Mouse (Mus musculus) layer of hippocampus, adult 9-10 months (tissue): ENCODE data around the gene Nmnat2.

Experiments
- DNase-seq: peaks from one replicate; pipeline ENCODE4 v3.0.0; 2022; ENCODE audit warnings: low spot score

The Nmnat2 gene

DNA sequence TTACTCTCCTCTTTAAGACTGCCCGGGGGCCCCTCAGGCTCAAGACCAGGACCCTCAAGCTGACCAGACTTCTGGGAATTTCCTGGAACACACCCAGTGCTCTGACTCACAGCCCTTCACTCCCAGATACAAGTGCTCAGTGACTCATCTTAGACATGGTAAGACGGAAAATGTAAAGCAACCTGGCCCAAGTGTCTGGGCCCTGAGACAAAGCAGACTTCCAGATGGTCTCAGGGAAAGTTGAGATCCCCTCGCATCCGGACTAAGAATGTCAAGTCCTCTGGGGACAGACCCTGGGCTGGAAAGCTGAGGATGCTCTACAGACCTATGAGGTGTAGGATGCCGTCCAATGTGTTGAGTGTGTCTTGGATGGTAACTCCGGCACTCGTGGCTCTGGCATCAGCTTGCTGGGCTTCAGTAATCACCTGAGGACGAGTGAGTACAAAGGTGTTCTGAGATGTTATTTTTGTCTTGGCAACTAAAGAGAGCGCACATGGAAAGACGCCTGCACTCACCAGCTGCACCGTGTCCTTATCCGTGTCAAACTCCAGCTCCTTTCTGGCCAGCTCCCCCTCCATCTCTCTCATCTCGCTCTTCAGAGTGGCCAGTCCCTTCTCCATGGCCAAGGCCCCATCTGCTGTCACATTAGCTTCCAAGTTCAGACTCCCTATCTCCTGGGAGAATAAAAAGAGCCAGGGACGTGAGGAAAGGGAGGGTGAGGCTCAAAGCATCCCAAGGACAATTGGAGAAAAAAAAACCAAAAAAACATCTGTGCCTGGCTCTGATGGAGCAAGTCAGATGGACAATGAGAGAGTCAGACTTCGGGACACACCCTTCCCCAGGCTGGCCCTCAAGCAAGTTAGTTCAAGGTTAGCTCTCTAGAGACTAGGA lies 171.9 kb downstream of the Nmnat2 start:
- no peak for DNase-seq

DNA sequence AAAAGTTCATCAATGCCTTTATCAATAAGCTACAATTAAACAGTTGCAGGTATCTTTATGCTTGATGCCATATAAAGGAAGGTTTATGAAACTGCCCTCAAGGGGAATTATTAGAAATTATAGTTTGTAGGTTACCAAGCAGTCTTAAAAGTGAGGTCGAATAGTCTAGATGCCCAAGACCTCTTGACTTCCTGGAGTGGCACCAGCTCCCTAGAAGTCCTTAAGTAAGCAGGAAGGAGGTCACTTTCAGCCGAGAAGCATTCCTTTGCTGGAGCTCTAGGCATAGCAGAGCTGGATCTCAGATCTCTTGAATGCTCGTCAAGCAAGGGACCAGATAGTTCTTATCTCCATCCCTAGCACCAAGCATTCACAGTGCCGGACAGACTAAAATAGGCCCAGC lies 172.8 kb downstream of the Nmnat2 start:
- no peak for DNase-seq

DNA sequence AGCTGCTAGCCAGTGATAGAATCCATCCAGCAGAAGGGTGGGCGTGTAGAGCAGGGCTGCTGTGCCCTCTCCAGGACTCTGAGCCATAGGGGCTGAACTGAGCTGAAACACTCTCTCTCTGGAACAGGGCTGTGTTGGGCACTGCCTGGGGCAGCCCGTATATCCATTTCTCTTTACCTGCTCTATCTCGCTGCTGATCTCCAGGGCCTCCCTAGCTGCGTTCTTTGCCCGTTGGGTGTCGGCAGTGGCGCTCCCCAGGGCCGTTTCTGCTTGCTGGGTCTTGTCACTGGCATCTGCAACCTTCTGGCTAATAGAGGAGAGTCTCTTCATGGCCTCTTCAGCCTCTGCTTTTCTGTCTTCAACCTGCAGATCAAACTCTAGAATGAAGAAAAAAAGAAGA lies 174.0 kb downstream of the Nmnat2 start:
- DNase-seq = no peak

DNA sequence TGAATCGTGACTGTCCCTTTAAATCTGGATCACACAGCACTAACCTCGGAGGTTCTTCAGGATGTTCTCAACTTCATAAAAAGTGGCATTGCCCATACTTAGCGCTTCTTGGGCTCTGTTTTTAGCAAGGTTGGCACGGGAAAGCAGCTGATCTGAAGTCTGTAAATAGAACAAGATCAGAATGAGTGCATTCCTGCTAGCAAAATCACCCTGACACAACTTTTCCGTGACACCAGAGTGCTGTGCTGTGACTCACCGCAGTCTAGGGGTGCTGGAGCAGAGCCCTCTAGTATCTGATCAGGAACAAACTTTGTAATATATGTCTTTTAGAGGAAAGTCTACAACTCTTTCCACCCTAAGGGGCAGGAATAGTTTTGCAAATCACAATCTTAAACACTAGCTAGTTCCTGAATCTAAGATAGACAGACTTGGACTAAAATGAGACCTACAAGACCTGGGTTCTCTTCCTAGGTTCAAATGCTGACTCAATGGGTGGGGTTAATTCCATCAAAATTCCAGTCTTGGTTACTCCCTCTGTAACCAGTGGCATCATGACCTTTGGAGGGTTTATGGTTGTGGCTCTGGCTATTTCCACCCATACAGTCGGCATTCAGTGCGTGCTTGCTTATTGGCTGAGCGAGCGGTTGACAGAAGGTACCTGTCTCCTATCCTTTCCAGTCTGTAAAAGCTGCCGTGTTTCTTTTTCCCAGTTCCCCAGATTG lies 175.4 kb downstream of the Nmnat2 start:
- no peak for DNase-seq

DNA sequence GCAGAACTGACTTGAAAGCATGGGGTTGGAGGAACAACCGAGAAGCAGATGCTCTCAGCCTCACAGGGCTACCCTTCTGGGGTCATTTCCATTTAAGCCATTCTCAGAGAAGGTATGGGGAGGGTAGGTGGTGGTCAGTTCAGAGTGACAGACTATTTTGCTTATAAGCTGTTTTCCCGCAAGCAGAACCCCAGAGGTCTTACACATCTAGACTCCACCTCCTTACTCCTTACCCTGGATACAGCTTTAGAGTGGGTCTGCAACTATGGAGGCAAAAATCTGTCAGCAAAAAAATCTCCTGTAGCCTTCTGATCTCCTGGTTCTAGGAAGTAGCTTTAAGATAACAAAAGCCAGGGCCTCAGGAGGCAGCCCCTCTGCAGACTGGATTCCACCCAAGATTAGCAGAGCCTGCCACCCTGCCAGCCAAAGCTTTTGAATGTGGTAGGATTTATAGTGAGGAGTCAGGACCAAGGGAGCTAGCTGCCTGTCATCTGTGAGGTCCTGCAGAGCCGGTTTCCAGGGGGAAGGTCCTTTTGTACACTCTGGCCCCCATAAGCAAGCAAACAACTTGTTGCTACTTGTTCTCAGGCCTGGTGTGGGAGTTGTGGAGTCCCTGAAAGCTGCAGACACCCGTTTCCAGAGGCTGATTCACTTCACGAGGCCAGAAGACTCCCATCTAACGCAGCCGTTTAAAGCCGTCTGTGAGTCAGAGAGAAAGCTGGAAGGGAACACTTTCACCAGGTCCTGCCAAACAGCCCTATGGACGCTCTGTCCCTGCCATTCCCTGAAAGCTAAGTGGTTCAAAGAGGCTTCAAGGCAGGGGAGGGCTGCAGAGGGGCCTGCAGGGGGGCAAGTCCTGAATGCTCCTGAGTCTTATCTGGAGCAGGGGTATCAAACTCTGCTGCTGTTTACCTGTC lies 179.3 kb downstream of the Nmnat2 start:
- DNase-seq = no peak

DNA sequence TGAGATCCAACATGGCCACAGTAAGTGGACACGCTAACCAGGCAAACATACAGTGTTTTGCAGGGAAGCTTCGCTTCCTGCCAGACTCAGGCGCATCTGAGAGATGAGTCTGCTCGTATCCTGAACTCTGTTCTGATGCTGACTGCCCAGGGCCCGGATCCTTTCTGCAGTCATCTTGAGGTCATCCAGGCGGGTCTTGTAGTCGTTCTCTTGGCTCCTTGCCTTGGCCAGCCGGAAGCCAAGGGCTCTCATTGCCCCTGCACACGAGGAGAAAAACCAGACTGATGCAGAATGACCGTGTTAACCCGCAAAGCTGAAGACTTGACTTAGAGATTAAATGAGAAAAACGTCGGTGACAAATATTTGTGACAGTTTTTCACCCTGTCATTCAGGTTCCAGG lies 181.9 kb downstream of the Nmnat2 start:
- DNase-seq = no peak

DNA sequence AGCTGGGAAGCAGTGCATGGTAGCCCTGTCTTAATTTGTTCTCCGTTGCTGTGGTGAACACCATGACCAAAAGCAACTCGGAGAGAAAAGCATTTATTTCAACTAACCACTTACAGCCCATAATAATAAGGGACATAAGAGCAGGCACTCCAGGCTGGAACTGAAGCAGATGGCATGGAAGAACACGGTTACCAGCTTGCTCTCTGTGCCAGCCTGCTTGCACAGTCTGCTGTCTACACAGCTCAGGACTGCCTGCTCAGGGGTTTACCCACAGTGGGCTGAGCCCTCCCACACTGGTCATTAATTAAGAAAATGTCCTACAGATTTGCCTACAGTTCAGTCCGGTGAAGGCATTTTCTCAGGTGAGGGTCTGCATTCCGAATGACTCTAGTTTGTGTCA lies 183.7 kb downstream of the Nmnat2 start:
- DNase-seq = no peak

DNA sequence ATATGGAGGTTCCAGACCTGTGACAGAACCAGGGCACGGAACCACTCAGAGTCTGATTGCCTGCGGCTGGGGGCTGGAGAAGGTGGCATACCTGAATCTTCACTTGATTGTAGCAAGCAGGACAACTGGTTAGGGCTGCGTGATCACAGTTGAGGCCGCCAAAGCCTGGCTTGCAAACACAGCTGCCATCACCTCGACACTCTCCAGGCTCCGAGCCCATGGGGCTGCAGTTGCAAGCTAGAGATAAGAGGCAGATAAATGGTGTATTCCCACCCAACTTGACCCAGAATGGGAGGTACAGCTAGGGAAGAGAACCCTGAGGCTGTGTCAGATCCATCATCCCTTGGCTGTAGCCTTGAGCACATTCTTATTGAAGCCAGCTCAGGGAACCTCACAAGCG lies 184.8 kb downstream of the Nmnat2 start:
- DNase-seq = no peak

DNA sequence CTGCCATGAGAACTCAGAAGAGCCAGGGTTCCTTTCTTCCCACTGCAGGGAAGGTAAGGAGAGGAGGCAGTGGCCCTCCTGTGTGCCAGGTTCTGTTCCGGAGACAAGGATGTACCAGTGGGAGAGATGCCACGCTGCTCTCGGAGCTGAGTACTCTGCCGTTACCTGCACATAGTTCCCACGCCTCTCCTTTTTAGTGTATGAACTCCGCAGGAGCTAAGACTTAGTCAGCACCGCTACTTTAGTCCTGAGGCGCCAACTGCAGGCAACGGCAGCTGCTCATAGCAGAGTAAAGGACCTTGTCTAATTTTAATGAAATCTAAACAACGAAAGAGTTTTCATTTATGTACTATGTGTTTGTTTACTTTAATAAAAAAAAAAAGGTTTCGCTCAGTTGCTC lies 185.5 kb downstream of the Nmnat2 start:
- no peak for DNase-seq

DNA sequence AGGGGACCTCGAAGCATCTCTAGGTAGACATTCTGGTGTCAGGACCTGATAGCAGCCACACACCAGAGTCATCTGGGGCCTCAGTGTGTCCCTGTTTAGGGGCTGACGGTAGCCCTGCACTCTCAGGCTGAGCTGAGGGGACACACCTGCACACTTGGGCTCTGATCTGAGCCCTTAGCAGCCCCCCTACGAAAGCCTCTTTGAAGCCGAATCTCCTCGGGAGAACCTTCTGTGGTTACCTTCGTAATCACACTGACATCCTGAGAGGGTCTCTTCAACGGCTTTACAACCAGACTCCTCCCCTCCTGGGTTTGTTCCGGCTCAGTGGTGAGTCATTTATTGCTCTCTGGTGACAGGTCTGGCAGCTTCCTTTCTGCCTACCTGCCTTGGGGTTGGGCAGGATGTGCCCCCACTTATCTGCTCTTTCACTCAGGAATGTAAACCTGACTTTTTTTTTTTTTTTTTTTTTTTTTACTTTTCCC lies 186.0 kb downstream of the Nmnat2 start:
- DNase-seq = no peak

DNA sequence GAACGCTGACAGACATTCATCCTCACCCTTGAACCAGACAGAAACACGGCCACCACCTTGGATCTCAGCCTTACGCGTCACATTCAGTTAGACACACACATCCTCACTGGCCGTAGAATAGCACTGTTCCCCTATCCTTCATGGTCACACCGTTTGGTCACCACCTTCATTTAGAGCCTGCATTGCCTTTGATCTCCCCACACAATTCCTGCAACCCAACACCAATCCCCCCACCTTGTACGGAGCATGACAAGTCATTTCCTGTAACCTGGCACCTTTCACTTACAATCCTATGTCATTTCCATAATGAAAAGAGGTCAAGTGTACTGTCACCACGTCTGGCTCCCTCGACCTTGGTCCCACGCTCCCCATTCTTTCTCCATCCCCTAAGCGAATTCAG lies 189.2 kb downstream of the Nmnat2 start:
- no peak for DNase-seq

DNA sequence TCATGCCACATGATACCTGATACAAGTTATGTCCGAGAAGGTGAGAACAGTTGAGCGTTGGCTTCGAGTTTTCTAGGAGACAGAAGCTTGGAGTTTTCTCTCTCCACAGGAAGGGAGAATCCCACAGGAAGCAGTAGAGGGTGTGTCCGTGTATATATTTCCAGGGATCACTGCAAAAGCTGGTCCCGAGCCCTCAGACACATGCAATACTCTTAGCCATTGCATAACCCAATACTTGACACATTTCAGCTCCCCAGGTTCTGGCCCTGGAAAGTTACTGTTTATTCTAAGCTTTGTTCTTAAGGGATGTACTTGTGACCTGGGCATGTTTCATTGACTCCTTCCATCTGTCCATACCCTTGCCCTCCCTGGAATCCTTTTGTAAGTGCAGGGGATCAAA lies 191.0 kb downstream of the Nmnat2 start:
- DNase-seq = no peak

DNA sequence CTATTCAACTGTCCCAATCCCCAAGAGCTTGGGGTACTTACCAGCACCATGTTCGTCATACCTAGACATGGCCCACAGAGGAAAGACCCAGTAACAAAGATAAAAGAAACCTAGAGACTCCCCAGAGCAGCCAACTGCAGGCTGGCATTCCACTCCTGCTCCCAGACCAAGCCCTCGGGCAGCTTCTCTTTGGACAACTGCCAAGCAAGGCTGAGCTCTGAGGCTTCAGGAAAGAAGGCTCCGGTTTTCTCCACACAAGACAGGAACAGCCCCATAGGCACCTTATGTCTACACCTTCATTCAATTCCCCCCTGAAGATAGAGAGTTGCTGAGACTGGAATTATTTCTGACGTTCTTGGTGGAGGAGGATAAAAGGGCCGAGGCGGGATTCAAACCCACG lies 197.8 kb downstream of the Nmnat2 start:
- DNase-seq = no peak

DNA sequence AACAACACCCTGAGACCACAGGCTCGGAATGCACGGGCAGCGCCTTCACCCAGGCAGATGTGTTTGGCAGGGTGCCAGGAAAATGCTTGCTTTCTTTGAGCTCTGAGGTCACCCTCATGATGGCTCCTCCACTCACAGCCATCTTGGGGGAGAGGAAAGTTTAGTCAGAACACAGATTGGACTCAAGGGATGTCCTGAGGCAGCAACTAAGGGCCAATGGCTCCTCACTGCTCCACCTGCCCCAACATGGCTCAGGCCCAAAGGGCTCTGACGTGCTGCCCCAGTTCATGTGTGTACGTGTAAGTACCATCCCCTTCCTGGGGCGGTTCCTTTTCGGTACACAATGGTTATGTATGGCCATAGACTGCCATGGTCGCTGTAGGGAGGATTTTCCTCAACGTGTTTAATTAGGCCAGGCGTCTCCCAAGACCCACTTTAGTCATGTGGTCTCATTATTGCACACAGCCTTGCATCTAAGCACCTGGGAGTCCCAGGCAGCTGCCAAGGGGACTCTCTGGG lies 198.9 kb downstream of the Nmnat2 start:
- no peak for DNase-seq

DNA sequence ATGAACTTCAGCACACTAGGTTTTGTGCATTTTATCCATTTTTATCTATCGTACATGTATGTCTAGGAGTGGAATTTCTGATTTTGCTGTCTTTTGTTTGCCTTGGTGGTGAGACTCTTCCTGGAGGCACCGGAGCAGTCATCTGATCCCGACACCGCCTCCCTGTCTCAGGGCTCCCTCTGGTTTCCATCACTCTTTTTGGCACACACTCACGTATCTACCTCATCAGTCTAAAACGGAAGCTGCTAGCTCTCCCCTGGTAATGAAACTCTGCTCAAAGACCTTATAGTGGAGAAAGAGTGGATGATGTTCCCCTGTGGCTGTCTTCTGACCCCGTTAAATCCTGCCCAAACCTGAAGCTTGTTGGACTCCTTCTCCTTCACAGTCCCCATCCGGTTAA lies 200.6 kb downstream of the Nmnat2 start:
- no peak for DNase-seq

DNA sequence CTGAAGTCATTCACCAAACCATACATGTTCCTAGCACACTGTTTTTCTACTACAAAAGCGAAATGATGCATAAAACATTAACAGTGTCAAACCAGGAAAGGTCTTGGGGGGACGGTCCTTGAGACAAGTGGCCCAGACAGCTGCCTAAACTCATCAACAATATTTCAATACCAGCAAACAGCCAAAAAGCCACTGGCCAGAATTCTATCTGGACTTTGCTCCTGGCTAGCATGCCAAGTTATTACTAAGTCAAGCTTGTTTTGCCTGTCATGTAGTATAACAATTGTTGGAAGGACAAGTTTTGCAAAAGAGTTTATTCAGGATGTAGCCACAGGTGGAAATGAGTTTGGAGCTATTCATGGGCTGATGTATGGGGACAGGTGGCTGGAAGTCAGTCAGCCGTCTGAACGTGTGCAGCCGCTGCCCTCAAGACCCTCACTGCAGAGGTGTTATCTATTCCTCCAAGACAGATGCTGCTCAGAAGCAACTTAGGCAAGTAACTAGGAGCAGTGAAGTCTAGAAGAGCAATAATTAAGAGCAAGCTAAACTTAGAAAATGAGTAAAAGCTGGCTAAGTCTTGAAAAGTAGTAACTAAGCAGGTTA lies 202.3 kb downstream of the Nmnat2 start:
- no peak for DNase-seq

DNA sequence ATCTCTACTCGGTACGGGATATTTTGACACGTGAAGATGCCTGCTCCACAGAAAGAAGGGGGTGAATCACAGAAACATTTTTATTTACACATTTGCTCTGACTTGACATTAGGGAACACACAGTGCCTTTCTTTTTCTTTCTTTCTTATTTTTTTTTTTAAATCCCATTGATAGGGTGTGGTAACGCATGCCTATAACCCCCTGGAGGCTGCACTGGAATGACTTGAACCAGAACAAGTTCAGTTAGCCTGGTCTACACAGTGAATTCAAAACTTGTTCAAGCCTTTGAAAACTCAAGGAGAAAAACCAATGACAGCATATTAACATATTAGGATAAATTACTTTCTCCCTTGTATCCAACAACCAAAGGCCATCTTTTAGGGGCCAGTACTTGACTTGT lies 204.3 kb downstream of the Nmnat2 start:
- DNase-seq = no peak

DNA sequence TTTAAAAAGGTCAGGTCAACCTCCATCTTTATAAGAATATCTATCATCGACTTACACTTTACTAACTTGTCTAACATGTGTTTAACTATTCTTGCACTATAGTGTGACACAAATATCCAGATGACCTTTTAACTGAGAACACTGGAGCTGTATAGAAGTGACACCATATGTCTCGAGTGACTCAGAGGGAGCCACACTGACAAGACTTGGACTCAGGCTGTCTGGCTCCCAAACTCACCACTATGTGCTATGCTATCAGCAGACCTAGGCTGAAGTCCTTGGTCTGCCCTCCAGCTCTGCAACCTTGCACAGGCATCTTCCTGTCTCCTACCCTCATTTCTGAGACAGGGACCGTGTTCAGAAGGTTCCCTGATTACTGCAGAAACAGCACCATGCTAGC lies 209.0 kb downstream of the Nmnat2 start:
- DNase-seq = no peak

DNA sequence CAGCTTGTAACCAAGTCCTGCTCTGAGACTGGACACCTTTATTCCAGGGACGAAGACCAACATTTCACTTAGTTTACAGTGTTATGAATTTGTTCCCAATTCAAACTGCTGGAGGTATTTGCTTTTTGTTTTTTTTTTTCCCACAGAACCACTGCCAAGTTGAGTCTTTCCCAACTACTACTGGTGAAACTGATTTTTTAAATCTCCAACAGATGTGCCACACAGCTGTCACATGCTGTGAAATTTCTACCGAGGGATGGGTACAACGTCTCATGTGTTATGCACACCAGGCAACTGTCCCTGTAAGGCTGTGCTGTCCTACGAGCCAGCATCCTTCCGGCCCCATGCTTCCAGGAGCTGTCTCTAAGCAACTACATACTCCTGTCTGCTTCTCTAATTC lies 213.5 kb downstream of the Nmnat2 start:
- no peak for DNase-seq
